Mouse (Mus musculus) heart, adult 2 months (tissue): Measurements from ENCODE around the gene Uxs1.

Experiments
- CTCF ChIP-seq: fragments of 200-600 bp; IDR thresholded peaks from 2 replicates; pipeline ENCODE4 v1.8.1; 2022; ENCODE audit warnings: antibody characterized with exemption, mild to moderate bottlenecking, moderate library complexity
- POLR2A ChIP-seq: fragments of 200-500 bp; IDR thresholded peaks from 2 replicates; pipeline ENCODE4 v1.6.1; 2011; ENCODE audit warnings: mild to moderate bottlenecking, low read depth, low read length, control low read depth; ENCODE audit not compliant: insufficient read depth

DNA sequence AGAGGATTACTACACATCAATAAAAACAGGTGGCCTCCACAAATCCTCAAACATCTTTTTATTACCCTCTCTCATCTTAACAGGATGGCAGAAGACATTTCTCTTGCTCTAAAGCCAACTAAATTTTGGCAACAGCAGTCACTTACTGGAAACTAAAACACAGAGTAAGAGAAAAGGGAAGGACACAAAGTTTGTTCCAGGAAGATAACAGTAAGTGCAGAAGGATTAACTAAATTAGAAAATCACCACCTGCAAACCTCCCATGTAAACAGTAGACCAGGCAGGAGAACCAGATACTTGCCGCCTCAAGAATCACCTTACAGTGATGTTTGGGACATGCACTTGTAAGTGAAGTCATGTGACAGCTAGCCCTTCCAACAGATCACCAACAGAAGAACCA lies 5.8 kb downstream of the Uxs1 start:
- no peak for TF ChIP-seq POLR2A
- no peak for TF ChIP-seq CTCF
